Mouse (Mus musculus) stomach, postnatal 0 days (tissue): ENCODE measurements at regions not wholly inside any gene's neighbourhood (a gene's known extent, or its start where the extent isn't known, plus 50 kb on each side); places are given as distances from the start of the nearest gene placed in this dataset.

Source experiments
- ATAC-seq: fragments of 200-750 bp; cut with Nextera tagmentation; 2 replicates; pipeline ENCODE4 v1.8.0; 2017; ENCODE audit not compliant: low FRiP score, low TSS enrichment
- DNase-seq: peaks from one replicate; pipeline ENCODE4 v3.0.0-alpha.2; 2016; ENCODE audit warnings: low spot score
- H3K27ac ChIP-seq: fragments of 300-500 bp; sonication (generic); replicated peaks from 2 replicates; pipeline ENCODE4 v1.5.1; 2014; ENCODE audit warnings: mild to moderate bottlenecking, control low read depth
- H3K27me3 ChIP-seq: fragments of 300-500 bp; sonication (generic); 2 replicates; pipeline ENCODE4 v1.6.1; 2014; ENCODE audit warnings: low read length; ENCODE audit not compliant: control insufficient read depth, insufficient read depth
- H3K36me3 ChIP-seq: fragments of 300-500 bp; sonication (generic); 2 replicates; pipeline ENCODE4 v1.6.1; 2014; ENCODE audit warnings: low read length, mixed read lengths; ENCODE audit not compliant: control insufficient read depth, insufficient read depth
- H3K4me1 ChIP-seq: fragments of 300-500 bp; sonication (generic); replicated peaks from 2 replicates; pipeline ENCODE4 v1.6.1; 2014; ENCODE audit warnings: antibody characterized with exemption; ENCODE audit not compliant: control insufficient read depth, insufficient read depth
- H3K4me2 ChIP-seq: fragments of 300-500 bp; sonication (generic); replicated peaks from 2 replicates; pipeline ENCODE4 v1.6.1; 2014; ENCODE audit warnings: low read depth, mild to moderate bottlenecking, control low read depth, moderate library complexity
- H3K4me3 ChIP-seq: fragments of 300-500 bp; sonication (generic); 2 replicates; pipeline ENCODE4 v1.5.1; 2014; ENCODE audit warnings: low read depth, low read length, control low read depth
- H3K9ac ChIP-seq: fragments of 300-500 bp; sonication (generic); 2 replicates; pipeline ENCODE4 v1.6.1; 2014; ENCODE audit warnings: mild to moderate bottlenecking, low read length, control low read depth, mixed read lengths
- H3K9me3 ChIP-seq: fragments of 300-500 bp; sonication (generic); 2 replicates; pipeline ENCODE4 v1.6.1; 2016; ENCODE audit warnings: low read length; ENCODE audit not compliant: control insufficient read depth
- CTCF ChIP-seq: IDR thresholded peaks from 2 replicates; pipeline ENCODE4 v1.5.1; 2016; ENCODE audit warnings: antibody characterized with exemption, low read depth, mild to moderate bottlenecking, moderate library complexity
- EP300 ChIP-seq: optimal IDR thresholded peaks from 2 replicates; pipeline ENCODE3; 2016; ENCODE audit warnings: antibody characterized with exemption
- WGBS: fragments of 180-500 bp; shearing (Covaris S2); extraction: QIAGEN DNeasy Blood & Tissue Kit; methylation state at CpG from one replicate; pipeline ENCODE4 v1.1.7; 2014; 5-methylcytosine and 5-hydroxymethylcytosine counted together

DNA sequence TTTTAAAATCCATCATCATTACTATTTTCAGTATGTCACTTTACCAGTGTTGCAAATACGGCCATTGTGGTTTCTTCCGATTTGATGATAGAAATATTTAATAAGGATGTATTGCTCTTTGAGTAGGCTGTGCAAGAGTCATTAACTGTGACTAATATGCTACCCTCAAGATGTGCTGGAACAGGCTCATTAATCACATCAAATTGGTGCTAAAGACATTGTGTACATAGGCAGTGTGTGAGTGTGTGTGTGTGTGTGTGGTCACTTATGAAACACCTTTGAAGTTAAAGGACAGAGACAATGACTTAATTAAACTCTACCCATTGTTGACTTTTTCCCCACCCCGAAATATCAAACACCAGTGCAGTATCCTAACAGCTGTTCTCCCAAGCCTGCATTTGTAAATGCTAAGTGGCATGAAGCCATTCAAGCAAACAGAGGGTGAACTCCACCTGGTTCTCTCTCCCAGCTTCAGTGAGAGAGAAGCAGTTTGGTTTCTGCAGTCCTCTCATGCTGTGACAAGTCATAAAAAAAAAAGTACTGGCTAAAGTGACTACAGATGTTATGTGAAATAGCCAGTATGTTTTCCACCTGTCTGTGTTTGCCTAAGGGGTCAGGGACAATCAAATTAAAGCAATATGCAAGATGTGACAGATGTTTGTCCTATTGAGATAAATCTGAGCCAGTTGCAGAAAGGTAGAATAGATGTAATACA is 116.4 kb upstream of the Speer2 start:
- no peak for ATAC-seq
- Histone ChIP-seq H3K27me3 (no peaks in the 10 kb centered on the region), H3K9me3 (no peaks in the 10 kb centered on the region), H3K27ac (no peak overlapping the region), H3K4me3 (no peak overlapping the region), H3K4me1 (no peaks in the 10 kb centered on the region), H3K9ac (no peak overlapping the region), H3K36me3 (no peaks in the 10 kb centered on the region), H3K4me2 (no peak overlapping the region)
- DNase-seq: no peak
- TF ChIP-seq EP300 (no peak), CTCF (no peak)
- 40% methylated on average over 3 of the region's 3 CpGs for WGBS

DNA sequence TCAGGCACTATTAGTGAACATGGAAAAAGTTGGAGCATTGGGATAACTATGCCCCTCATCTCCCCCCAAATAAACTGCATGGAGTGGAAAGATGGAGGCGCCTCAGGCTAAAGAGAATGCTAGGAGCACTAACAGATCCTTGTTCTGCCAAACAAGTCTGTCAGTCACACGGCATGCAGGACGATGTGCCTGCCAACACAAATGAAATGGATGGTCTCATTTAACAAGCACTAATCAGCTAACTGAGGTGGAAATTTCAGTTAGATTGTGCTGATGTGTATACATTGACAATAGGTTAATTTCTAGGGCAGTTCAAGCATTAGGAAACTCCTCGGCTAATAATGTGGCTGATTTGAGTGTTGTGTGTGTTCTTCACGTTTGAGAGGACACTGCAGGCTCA is 120.8 kb upstream of the Speer2 start:
- DNase-seq: no peak
- H3K27me3 ChIP-seq: no peaks in the 10 kb centered on the region
- no peak overlapping the region for H3K27ac ChIP-seq
- no peak overlapping the region for H3K4me3 ChIP-seq
- no peak for ATAC-seq
- H3K4me2 ChIP-seq: no peak overlapping the region
- H3K9ac ChIP-seq: no peak overlapping the region
- 66% methylated on average over 5 of the region's 5 CpGs for WGBS
- no peaks in the 10 kb centered on the region for H3K9me3 ChIP-seq
- no peaks in the 10 kb centered on the region for H3K4me1 ChIP-seq
- TF ChIP-seq CTCF (no peak), EP300 (no peak)
- no peaks in the 10 kb centered on the region for H3K36me3 ChIP-seq

DNA sequence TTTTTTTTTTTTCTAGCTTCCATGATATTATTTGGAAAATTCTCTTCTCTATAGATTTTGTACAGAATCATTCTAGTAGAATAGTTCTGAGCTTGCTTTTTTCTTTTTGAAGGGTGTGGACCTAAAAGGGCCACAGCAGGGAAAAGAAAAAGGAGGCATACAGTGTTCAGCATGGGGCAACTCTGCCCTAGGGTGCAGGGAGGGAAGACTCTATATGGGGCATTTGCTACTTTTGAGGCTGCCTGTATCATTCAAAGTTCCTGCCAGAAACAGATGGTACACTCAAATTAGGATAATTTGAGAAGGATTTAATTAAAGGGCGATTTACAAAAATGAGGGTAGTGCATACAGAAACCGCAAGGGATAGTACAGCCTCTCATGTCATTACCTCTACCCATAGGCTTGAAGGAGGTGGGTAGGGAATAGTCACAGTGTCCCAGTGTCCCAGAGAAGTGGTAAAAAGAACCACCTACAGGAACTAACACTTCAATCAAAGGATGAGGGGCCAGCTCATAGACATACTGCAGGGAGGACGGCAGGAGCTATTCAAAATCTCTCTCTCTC is 128.4 kb upstream of the Speer2 start:
- no peak for DNase-seq
- TF ChIP-seq CTCF (no peak), EP300 (no peak)
- Histone ChIP-seq H3K9ac (no peak overlapping the region), H3K9me3 (no peaks in the 10 kb centered on the region), H3K4me2 (no peak overlapping the region), H3K27me3 (no peaks in the 10 kb centered on the region), H3K27ac (no peak overlapping the region), H3K4me3 (no peak overlapping the region), H3K4me1 (no peaks in the 10 kb centered on the region), H3K36me3 (no peaks in the 10 kb centered on the region)
- no peak for ATAC-seq
- 74% methylated on average over 3 of the region's 3 CpGs for WGBS

DNA sequence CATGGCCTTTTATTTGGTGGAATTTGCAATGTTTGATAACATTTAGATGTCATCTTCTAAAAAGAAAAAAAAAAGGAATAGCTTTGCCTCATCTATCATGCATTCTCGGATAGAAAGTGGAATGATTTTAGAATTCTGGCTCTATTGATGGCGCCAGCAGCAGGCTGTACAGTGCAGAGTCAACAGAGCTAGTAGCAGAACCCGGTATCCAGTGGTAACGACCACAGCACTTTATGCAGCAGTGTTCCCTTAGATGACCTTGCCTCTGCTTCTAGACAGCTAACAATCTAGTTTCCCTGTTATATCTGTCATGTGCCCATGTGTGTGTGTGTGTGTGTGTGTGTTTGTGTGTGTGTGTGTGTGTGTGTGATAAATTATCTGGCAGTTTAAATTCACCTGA is 129.2 kb upstream of the Speer2 start:
- 70% methylated on average over 4 of the region's 4 CpGs for WGBS
- Histone ChIP-seq H3K36me3 (no peaks in the 10 kb centered on the region), H3K9ac (no peak overlapping the region), H3K9me3 (no peaks in the 10 kb centered on the region), H3K4me1 (no peaks in the 10 kb centered on the region), H3K4me3 (no peak overlapping the region), H3K4me2 (no peak overlapping the region), H3K27me3 (no peaks in the 10 kb centered on the region), H3K27ac (no peak overlapping the region)
- no peak for TF ChIP-seq CTCF
- no peak for ATAC-seq
- no peak for DNase-seq

DNA sequence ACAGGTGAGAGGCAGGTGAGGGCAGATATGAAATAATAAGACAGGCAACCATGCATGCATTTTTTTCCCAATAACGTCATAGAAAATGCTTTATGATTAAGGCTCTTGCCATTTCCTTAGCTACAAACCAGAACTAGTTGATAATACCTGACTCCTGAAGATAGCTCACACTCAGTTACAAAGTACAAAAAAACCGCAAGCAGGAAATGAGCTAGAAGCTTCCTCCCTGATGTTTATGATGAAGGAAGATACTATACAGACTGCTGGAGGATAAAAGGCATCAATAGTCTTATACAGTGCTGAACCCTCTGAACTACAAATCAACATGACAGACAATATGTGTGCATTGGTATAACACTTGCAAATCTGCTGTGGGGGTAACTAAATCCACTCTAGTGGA is 143.3 kb upstream of the Speer2 start:
- Histone ChIP-seq H3K27ac (no peak overlapping the region), H3K27me3 (no peaks in the 10 kb centered on the region), H3K9ac (no peak overlapping the region), H3K4me2 (no peak overlapping the region), H3K4me3 (no peak overlapping the region), H3K9me3 (no peaks in the 10 kb centered on the region), H3K4me1 (no peaks in the 10 kb centered on the region), H3K36me3 (no peaks in the 10 kb centered on the region)
- ATAC-seq (no peak), DNase-seq (no peak)
- 72% methylated on average over 2 of the region's 2 CpGs for WGBS
- TF ChIP-seq CTCF (no peak), EP300 (no peak)

DNA sequence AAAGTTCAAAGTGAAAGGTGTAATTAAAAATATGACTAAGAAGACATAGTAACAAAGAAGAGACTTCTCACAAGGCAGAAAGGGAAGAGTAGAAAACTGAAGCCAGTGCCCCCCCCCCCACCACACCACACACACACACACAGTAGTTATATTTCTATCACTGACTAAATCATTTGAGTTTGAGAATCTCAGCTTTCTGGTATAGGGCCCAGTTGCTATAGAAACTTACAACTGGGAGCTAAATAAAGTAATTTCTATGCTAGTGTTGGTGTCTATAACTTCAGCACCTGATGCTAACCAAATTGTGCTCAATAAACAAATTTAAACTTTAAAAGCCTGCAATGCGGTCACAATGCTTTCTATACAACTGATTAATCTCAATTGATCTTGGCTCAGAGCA is 153.4 kb upstream of the Speer2 start:
- H3K9ac ChIP-seq: no peak overlapping the region
- WGBS: 75% methylated on average over 1 of the region's 1 CpGs
- no peak overlapping the region for H3K4me2 ChIP-seq
- ATAC-seq (no peak), DNase-seq (no peak)
- no peaks in the 10 kb centered on the region for H3K36me3 ChIP-seq
- no peaks in the 10 kb centered on the region for H3K4me1 ChIP-seq
- TF ChIP-seq EP300: no peak
- TF ChIP-seq CTCF: no peak
- H3K9me3 ChIP-seq: no peaks in the 10 kb centered on the region
- H3K27me3 ChIP-seq: no peaks in the 10 kb centered on the region
- no peak overlapping the region for H3K4me3 ChIP-seq
- no peak overlapping the region for H3K27ac ChIP-seq
